Mouse (Mus musculus) monocyte, adult 5-6 weeks (primary cell): ENCODE measurements at regions not wholly inside any gene's neighbourhood (a gene's known extent, or its start where the extent isn't known, plus 50 kb on each side); places are given as distances from the start of the nearest gene placed in this dataset.

ENCODE experiments used
- ATAC-seq: fragments of 153-309, 156-312 bp; replicated peaks from 2 replicates; pipeline ENCODE4 v1.8.0; 2017; ENCODE audit warnings: mild to moderate bottlenecking; ENCODE audit not compliant: low TSS enrichment, insufficient number of reproducible peaks, severe bottlenecking, poor library complexity, low FRiP score

- ATAC-seq = no peak
Observed at GRCm38 (mm10) chr8:8947516-8948161, 257.3 kb upstream of the Arglu1 start.

- no peak for ATAC-seq
Observed at GRCm38 (mm10) chr8:8942991-8943390, 252.7 kb upstream of the Arglu1 start.

- ATAC-seq = no peak
Observed at GRCm38 (mm10) chr8:8940899-8941298, 250.6 kb upstream of the Arglu1 start.

- no peak for ATAC-seq
Observed at GRCm38 (mm10) chr8:8938536-8938935, 248.2 kb upstream of the Arglu1 start.

- ATAC-seq = no peak
Observed at GRCm38 (mm10) chr8:8932466-8932865, 242.1 kb upstream of the Arglu1 start.

- no peak for ATAC-seq
Observed at GRCm38 (mm10) chr8:8931746-8932145, 241.4 kb upstream of the Arglu1 start.

- no peak for ATAC-seq
Observed at GRCm38 (mm10) chr8:8928074-8928862, 237.9 kb upstream of the Arglu1 start.

- no peak for ATAC-seq
Observed at GRCm38 (mm10) chr8:8921446-8921845, 231.1 kb upstream of the Arglu1 start.

- no peak for ATAC-seq
Observed at GRCm38 (mm10) chr8:8919582-8920503, 229.5 kb upstream of the Arglu1 start.

- no peak for ATAC-seq
Observed at GRCm38 (mm10) chr8:8919040-8919439, 228.7 kb upstream of the Arglu1 start.

- no peak for ATAC-seq
Observed at GRCm38 (mm10) chr8:8907478-8908165, 217.3 kb upstream of the Arglu1 start.

- ATAC-seq = no peak
Observed at GRCm38 (mm10) chr8:8892996-8893395, 202.7 kb upstream of the Arglu1 start.

GRCm38 (mm10) chr8:8877286-8877685 is 187.0 kb upstream of the Arglu1 start:
- no peak for ATAC-seq

GRCm38 (mm10) chr8:8876879-8877278 is 186.6 kb upstream of the Arglu1 start:
- no peak for ATAC-seq

- no peak for ATAC-seq
Observed at GRCm38 (mm10) chr8:8876469-8876868, 186.1 kb upstream of the Arglu1 start.

- ATAC-seq = no peak
Observed at GRCm38 (mm10) chr8:8871938-8872337, 181.6 kb upstream of the Arglu1 start.

- ATAC-seq = no peak
Observed at GRCm38 (mm10) chr8:8871039-8871438, 180.7 kb upstream of the Arglu1 start.

- ATAC-seq = no peak
Observed at GRCm38 (mm10) chr8:8870487-8870886, 180.2 kb upstream of the Arglu1 start.

- ATAC-seq = no peak
Observed at GRCm38 (mm10) chr8:8869338-8869737, 179.0 kb upstream of the Arglu1 start.
